Mouse (Mus musculus) kidney, adult 11 months (tissue): Measurements from ENCODE around the gene Gm10840.
A peak's percentile ranks its signal among the peaks of the same experiment; 100 is the strongest.
"Not testable (repeated sequence)": the region's sequence is repeated elsewhere in the genome, so short reads cannot be mapped to it uniquely, and the experiment has no call there.

Source experiments
- DNase-seq: peaks from one replicate; pipeline ENCODE4 v3.0.0; 2022

Gm10840 gene

DNA sequence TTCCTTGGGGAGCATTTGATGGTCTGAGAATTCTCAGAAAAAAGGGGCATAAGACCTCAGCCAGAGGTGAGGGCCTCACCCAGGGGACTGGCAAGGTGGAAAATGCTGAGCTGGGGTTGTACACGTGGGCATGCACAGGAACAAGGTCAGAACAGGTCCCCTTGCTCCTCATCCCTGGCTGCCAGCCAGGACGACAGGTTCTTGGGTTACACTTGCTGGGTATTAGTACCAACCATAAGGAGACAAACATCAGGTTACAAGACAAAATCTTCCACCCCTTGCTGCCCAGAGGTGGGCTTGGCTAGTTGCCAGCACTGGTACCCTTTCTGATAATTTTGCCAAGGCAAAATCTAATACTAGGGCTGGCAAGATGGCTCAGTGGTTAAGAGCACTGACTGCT lies 1.6 kb downstream of the Gm10840 start:
- no peak for DNase-seq

DNA sequence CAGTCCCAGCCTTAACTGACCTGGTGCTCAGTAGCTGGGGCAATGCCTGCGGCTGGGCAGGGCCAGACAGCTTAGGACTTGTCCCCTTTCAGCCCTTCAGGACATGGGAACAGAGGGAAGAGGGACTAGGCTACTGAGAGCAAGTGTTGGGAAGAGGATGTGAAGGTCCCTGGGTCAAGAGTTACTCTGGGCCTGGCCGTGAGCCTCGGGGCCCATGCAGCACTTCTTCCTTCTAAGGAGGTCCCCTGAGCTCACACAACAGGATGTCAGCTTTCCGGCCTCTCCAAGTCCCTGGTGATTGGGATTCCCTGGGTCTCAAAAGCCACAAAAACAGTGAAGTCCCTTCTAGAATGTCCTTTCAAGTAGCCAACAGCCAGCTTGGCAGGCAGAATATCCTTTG lies 2.9 kb downstream of the Gm10840 start:
- DNase-seq = peak; percentile 45

DNA sequence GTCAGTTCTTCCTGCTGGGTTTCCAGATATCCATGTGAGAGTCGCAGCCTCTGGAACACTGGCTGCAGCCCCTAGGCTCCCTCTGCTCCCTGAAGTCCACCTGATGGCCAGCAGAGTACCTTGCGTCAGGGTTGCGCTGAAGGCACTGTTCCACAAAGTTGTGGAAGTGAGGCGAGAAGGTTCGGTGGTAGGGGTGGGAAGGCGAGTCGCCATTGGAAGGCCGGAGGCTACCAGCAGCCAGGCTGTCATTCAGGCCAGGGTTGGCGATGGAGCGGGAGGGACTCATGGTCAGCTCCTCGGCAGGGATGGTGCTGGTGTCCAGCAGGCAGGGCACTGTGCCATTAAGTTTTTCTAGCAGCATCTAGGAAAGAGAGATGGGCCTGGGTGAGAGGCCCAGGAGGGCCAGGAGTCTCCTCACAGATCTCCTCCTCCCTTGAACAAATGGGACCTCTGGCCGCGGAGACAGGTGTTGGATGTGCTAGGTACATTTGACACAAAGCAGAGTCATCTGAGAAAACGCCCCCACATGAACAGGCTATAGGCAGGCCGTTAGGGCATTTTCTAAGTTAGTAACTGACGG lies 4.0 kb downstream of the Gm10840 start:
- DNase-seq = no peak

DNA sequence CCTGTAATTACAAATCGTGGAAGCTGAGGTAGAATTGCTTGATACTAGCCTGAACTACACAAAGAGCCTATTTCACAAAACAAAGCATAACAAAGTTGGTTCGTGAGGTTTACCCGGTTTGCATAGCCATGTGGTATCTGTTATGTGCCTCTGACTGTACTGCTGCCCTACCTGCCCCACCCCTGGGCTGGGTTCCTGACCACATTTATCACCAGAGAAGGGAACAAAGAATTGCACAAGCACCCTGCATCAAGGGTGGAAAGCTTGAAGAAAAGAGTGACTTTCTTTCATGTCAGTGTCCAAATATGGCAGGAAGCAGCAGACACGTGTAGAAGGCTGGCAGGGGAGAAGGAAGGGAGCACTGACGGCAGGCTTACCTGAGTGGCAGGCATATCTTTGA lies 6.8 kb downstream of the Gm10840 start:
- no peak for DNase-seq

DNA sequence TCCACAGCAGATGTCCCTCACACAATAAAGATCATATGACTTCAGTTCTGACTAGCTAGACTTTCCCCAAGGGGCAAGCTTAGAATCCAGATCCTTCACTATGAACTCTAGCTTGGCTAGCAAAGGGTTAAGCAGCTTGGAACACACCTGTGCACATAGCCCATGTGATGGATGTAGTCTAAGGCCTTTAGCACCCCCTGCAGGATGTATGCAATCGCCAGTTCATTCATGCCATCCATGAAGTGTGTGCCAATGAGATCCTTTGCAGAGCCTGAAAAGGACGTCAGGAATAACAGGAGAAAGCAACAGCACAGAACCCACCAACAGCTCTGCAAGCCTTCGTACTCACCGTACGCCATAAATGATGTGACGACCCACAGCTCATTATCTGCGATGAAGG lies 10.2 kb downstream of the Gm10840 start:
- DNase-seq = no peak

DNA sequence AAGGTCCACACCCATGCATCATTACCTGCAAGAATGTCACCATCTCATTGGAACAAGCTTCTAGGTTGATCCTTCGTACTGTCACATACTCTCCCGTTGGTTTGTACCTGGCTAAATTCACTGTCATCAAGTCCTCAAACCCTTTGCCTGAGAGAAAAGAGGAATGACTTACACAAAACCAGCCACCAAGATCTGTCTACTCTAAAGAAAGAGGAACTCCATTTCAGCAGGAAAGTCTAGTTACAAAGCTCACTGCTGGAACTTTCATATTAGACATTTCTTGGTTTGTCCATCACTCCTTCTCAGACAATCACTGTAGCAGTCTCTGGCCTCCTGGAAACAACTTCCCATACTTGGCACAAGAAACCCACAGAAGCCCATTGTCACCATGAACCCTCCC lies 12.6 kb downstream of the Gm10840 start:
- DNase-seq = no peak

DNA sequence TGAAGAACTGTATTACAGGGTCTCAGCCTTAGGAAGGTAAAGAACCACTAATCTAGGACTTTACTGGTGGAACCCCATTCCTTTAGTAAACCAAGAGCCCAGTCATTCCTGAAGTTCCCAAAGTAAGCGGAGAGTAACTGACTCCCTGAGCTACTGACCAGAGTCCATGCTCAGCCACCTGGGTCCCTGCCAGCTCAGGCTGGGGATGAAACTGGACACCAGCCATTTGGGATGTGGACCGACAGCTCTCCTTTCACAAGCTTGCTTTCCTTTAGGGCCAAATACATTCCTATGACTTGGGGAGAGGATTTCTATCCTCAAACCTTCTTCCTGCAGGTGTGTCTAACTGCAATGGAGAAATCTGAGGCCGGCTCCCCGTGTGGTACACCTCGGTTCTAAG lies 13.7 kb downstream of the Gm10840 start:
- DNase-seq = peak; percentile 61

DNA sequence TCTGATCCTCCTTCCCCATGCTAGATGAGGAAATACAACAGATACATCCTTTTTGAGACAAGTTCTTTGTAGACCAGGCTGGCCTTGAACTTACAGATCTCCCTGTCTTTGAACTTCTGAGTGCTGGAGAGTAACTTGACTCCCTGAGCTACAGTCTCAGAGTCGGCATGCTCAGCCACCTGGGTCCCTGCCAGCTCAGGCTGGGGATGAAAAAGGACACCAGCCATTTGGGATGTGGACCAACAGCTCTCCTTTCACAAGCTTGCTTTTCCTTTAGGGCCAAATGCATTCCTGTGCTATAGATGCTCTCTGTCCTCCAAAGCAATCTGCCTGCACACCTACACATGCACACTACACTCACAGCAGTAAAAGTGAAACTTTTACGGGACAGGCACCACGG lies 14.4 kb downstream of the Gm10840 start:
- DNase-seq = no peak

DNA sequence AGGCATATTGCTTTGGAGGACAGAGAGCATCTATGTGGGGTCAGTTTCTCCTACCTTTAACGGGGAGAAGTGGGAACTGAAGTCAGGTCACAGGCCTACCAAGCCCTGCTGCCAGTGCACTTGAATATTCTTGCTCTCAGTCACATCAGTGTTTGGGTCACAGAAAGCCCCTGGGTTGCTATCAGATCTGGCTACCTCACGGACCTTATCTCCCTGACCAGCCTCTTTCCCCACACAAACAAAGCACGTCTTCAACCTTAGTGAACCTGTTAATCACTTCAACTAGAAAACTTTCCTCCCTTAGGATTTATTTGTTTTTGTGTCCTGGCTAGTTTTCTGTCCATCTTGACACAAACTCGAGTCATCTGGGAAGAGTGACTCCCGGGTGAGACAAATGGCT lies 15.7 kb downstream of the Gm10840 start:
- DNase-seq = no peak

DNA sequence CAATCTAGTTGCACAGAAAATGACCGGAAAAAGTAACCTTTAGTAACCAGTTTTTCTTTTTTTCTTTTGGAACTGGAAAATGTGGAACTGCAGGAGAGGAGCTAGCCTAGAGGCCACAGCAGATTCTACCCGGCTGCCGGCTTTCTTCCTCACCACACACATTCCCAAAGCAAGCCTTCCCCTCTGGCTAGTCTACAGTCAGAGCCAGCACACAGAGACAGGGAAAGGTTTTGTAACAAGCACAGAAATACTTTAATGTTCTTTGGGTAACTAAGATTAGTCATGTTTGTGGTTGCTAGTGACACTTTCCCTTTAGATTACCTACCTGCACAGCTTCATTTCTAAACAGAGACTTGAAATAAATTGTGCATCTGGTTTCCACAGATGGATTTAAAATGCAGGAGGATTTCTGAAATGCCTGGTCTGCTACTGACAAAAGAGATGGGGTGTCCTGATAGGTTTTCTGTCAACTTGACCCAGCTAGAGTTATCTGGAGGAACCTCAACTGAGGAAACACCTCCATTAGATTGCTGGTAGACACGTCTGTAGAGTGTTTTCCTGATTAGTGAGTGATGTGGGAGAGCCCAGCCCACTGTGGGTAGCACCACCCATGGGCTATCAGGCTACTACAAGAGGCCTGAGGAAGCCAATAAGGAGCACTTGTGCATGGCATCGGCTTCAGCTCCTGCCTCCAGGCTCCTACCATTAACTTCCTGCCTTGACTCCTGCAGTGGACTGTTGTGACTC lies 17.6 kb downstream of the Gm10840 start:
- no peak for DNase-seq

DNA sequence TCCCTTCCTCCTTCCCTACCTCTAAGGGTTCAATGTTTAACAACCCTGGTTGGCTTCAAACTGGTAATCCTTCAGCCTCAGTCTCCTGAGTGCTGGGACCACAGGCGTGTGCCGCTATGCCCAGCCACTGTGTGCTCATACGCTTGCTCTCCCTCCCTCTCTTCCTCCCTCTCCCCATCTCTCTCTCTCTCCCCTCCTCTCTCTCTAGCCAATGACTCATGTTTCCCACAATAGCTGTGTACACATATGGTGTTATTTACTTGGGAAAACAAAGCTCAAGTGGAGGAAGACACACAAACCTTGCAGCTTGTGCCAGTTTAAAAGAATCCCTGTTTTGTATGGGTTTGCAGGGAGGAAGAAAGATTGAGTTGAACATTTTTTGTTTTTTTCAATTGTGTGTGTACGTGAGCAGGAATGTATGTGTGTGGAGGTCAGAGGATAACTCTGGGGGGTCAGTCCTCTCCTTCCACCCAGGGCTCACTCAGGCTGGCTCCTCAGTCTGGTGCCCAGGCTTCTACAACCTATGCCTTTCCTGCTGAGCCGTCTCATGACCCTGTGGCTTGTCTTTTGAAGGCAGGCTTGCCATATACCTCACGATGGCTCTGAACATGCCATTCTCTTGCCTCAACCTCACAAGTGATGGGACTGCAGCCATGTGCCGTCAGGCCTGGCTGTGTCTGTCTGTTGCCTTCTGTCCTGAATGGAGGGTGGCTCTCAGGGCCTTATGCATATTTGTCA lies 19.2 kb downstream of the Gm10840 start:
- DNase-seq = no peak

DNA sequence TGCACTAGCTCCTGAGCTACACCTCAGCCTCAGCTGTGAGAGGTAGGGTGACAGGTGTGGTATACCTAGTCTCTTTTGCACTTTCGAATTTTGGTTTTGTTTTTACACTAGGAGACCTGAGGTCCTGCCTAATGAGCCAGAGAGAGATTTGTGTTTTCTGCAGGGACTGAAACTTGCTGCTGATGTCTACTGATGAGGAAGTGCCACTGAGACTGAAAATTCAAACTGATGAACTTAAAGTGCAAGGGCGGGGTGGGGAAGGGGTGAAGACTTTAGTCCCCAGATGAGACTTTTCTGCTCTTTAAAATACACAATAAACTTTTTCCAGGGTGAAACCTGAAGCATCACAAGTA lies 19.8 kb downstream of the Gm10840 start:
- no peak for DNase-seq

DNA sequence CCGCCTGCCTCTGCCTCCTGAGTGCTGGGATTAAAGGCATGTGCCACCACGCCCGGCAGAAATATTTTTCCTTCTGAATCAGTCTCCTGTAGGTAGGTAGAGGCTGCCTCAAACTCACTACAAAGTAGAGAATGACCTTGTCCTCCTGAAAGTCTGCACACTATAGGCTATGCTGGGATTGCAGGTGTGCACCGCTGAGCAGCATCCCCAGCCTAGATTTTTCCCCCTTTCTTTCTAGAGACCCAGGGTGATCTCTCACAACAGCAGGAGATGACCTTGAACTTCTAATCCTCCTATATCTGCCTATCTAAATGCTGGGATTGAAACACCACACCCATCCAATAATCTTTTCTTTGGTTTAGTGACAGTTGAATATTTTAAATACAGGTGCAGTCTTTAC lies 26.7 kb downstream of the Gm10840 start:
- DNase-seq = no peak

DNA sequence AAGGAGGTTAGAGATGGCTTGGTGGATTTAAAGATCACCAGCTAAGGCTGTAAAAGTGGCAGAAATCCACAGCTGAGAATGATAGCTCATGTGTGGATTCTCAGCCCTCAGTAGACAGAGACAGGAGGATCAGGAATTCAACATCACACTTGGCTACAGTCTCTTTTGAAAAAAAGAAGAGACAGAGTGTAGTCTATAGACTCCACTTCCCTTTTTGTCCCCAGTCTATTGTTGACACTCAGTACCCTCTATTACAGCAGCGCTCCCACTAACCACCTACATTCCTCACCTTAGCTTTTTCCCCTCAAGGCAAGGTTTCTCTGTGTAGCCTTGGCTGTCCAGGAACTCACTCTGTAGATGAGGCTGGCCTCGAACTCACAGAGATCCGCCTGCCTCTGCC lies 31.1 kb downstream of the Gm10840 start:
- DNase-seq = no peak

DNA sequence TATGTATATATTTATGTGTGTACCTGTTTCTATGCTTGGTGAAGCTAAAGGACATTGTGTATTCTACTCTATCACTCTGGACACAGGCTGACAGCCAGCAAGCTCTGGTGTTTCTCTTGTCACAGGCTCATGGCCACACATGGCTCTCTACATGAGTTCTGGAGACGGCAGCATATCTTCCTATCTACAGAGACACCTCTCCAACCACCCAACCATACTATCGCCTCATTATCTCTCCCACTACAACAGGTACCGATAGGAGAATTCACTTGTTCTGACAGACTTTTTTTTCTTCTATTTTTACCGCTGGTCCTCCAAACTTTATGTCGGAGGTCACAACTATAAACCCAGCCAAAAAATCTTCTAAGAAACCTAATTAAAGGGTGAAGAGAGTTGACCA lies 31.6 kb downstream of the Gm10840 start:
- no peak for DNase-seq

DNA sequence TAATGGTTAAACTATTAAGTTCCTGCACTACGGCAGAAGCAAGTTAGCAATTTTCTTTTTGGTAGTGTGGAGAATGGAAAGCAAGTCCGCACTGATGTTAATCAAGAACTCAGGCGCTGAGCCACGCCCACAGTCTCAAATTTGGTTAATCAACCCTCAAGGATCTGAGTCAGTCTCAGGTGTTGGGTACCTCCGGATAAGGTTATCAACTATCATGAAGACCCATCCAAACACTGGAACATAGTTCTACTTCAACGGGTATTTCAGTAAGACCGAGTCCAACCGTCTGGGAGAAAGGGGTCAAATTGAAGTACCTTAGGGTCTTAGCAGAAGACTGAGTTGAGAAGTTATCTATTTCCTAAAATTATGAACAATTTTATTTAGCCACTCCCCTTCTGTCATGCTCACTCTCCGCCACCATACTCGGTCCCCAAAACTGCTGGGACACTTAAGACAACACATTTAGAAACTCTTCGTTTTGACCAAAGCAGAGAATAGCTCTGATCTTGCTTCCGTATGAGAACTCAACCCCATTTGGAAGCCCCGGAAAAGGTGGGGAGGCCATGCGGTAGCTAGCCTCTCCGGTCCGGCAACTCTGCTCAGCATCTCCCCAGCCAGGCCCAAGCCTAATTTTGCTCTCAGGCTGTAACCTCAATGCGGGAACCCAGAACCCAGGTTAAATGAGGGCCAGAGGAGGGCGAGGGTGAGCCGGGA lies 32.2 kb downstream of the Gm10840 start:
- DNase-seq = peak; percentile 43

DNA sequence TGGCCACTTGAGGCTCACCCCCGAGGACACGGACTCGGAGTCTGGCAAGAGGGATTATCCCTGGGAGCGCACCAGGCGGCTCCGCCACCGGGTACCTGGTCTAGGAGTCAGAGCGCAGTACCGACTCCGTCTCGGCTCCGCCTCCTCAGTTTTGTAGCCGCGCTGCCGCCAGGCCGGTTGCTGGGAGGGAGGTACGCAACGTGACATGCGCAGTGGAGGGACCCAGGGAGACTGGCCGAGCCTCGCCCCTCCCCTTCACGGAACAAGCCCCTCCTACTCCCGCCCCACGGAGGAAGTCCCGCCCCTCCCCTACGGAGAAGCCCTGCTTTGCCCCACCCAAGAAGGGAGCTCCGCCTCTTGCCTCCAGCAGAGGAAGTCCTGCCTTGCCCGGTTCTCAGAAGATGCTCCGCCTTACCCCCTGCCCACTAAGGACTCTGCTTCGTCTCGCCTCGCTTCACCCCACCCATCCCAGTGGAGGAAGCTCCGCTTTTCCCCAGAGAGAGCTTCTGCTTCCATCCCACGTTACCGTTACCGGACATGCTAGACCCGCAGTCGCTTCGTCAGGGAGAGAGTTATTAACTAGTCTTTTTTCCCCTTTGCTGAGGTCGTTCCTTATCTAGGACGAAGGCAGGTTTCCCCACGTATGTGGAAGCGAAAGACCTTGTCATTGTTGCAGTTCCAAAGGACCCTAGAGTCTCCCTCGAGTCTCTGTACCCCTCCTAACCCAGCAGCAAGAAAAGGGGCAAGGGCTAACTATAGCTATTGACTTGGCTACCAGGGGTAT lies 32.9 kb downstream of the Gm10840 start:
- peak; percentile 96 for DNase-seq

DNA sequence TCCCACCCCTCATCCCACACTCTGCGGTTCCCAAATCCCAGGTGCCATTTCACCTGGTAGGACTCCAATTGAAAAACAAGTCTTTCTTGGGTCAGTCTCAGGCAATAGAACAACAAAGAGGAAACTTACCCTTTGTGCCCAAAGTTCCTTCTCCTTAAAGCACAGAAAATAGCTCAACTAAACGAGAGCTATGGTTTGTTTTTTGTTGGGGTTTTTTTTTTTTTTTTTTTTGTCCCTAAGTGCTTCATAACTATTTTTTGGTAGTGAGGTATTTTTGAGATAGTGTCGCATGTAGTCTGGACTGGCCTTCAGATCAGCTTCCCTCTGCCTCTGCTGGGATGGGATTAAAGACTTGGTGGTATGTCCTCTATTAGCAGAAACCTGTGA lies 33.5 kb downstream of the Gm10840 start:
- DNase-seq = no peak

DNA sequence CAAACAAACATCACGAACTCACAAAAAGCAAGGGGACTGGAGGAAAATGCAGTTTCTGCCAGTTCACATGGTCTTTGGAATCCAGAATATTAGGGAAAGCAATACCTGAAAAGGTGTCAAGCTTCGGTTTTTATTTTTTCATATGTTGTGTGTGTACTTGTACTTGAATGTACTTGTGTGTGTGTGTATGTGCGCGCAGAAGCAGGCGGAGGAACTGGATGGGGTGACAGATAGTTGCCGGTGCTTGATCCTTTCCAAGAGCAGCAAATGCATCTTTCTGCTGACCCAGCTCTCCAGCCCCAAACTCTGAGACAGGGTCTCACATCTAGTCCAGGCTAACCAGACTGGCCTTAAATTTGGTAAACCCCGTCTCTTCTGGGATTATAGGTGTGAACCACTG lies 34.2 kb downstream of the Gm10840 start:
- DNase-seq = no peak

DNA sequence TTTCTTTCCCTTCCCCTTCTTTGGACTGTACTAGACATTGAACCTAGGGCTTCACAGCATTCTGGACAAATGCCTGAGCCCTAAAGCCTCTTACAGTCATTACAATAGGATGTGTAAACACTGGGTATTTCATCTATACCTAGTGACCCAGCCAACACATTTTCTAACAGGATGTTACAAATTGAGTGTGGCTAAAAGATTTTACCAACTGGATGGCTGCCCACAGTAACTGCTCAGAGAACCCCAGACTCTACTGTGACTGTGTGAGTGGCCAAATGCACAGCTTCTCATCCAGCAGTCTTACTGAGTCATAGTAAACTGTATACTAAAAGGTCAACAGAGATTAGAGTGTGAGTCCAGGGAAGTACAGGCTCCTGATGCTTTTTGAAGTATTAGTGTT lies 34.7 kb downstream of the Gm10840 start:
- no peak for DNase-seq

DNA sequence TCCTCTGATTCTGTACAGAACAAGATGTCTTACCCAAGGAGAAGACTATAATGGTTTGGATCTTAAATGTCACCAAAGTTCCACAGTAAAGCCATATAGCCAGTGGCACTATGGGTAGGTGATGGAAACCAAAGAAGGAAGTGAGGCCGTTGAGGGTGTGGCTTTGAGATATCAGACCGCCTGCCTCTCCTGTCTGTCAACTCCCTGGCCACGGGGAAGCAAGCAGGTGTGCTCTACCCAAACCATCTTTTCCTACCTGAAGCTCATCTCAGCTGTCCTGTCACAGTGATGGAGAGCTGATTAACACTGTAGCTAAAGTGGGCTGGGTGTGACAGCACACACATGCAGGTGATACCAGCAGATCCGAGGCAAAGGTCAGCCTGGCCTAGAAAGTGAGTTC lies 37.6 kb downstream of the Gm10840 start:
- no peak for DNase-seq

DNA sequence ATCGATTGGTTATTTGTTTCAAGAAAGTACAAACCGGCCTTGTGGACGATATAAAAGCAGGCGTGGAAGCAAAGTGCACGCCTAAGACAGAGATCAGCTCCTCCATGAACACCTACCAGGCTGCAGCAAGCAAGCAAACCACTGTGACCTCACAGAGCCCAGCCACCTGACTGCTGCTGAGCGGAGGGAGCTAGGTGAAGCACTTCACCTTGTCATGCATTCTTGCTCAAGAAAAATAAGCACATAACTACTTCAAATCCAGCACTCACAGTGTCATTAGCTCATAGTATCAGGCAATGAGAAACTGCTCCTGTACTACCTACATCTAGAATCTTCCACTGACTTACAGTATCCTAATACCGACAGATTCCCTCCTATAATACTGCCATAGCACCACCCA lies 39.3 kb downstream of the Gm10840 start:
- DNase-seq = not testable (repeated sequence)

DNA sequence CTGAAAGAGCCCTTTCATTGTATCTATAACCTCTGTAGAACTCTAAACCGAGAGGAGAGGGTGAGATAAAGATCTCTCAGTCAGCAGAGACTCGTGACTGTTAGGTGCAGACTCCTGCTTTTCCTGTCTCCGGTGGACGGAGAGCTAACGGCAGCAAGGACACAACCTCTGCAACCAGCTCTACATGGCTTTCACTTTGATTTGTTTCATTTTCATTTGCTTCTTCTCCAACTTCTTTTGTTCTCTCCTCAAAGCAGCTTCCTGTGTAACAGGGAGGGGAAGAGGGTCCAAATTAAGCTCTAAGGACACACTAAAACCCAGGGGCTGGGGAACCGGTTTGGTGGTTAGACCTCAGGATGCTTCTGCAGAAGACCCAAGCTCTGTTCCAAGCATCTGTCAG lies 40.1 kb downstream of the Gm10840 start:
- DNase-seq = no peak
